Mouse (Mus musculus) kidney, postnatal 0 days (tissue): ENCODE data around the gene Scgb2b17. TPM values are rescaled to one million over a fixed set of nuclear protein-coding genes. Genes with fewer than 3 reads are reported as not detected.
"Not testable (repeated sequence)": the region's sequence is repeated elsewhere in the genome, so short reads cannot be mapped to it uniquely, and the experiment has no call there.

Source experiments
- ATAC-seq: fragments of 200-750 bp; cut with Nextera tagmentation; replicated peaks from 2 replicates; pipeline ENCODE4 v1.8.0; 2017; ENCODE audit warnings: low read depth, moderate number of reproducible peaks, moderate TSS enrichment, moderate library complexity; ENCODE audit not compliant: low FRiP score
- DNase-seq: peaks from one replicate; pipeline ENCODE4 v3.0.0-alpha.2; 2016; ENCODE audit warnings: low spot score
- H3K27ac ChIP-seq: fragments of 300-500 bp; sonication (generic); 2 replicates; pipeline ENCODE4 v1.5.1; 2014; ENCODE audit warnings: mild to moderate bottlenecking
- H3K27me3 ChIP-seq: fragments of 300-500 bp; sonication (generic); 2 replicates; pipeline ENCODE4 v1.6.1; 2014; ENCODE audit warnings: low read length, mixed read lengths; ENCODE audit not compliant: insufficient read depth
- H3K36me3 ChIP-seq: fragments of 300-500 bp; sonication (generic); 2 replicates; pipeline ENCODE4 v1.6.1; 2014; ENCODE audit warnings: low read length, mixed read lengths; ENCODE audit not compliant: insufficient read depth
- H3K4me1 ChIP-seq: fragments of 300-500 bp; sonication (generic); replicated peaks from 2 replicates; pipeline ENCODE4 v1.6.1; 2014; ENCODE audit warnings: antibody characterized with exemption, low read length, mixed read lengths; ENCODE audit not compliant: insufficient read depth
- H3K4me2 ChIP-seq: fragments of 300-500 bp; sonication (generic); 2 replicates; pipeline ENCODE4 v1.6.1; 2014; ENCODE audit warnings: mild to moderate bottlenecking, low read length, moderate library complexity, mixed read lengths
- H3K4me3 ChIP-seq: fragments of 300-500 bp; sonication (generic); replicated peaks from 2 replicates; pipeline ENCODE4 v1.5.1; 2014; ENCODE audit warnings: low read depth, low read length
- H3K9ac ChIP-seq: fragments of 300-500 bp; sonication (generic); 2 replicates; pipeline ENCODE4 v1.6.1; 2014; ENCODE audit warnings: low read depth, low read length
- H3K9me3 ChIP-seq: fragments of 300-500 bp; sonication (generic); replicated peaks from 2 replicates; pipeline ENCODE4 v1.6.1; 2016; ENCODE audit warnings: low read length, inconsistent platforms, mixed read lengths
- polyA plus RNA-seq: library from polyadenylated mRNA; unstranded; fragments of >200 nt; fragmentation: Nextera tagmentation; extraction: Ambion mirVana; gene quantifications from 2 replicates; pipeline ENCODE4 v1.2.1, GENCODE M21; 2015

Gene Scgb2b17
- not detected in 2 replicates for polyA plus RNA-seq

DNA sequence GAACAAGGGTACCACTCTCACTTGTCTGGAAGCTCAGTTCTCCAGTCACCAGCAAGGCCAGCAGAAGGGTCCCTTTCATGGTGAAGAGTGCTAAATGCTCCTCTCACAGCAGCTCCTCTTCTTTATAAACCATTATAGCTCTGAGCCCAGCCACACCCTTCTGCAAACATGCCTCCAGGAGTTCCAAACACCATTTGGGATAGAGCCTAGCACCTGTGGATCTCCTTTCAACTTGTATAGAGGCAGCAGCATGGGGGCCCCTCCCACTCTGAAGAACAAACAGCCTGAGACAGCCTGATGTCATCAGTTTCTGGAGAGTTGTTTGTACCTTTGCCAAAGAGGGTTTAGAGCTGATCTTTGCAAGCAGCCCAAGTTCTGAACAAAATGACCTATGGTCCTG, at the start of gene Scgb2b17:
Scgb2b17 (minus strand) TSS at position 101 of the 400 bp plus-strand sequence.
- H3K9me3 ChIP-seq, H3K27ac ChIP-seq, H3K4me3 ChIP-seq, ATAC-seq, H3K4me2 ChIP-seq, H3K4me1 ChIP-seq, DNase-seq, H3K27me3 ChIP-seq, H3K36me3 ChIP-seq, H3K9ac ChIP-seq: not testable (repeated sequence)

DNA sequence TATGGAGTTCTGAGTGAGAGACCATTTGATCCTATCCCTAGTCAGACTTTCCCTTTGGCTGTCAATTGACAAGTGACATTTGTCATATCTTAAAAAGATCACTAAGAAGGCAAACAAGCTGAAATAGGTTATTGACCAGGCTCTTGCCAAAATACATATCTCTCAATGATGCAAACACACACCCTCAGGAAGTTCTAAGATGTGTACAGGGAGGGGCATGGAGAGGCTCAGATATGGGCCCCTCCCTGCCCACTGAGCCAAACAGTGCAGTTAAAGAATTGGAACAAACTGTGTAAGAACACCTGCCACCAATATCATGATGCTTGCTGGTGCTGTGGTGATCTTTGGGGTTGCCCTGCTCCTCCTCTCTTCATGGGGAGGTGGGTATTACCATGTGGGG, 6.8 kb upstream of the Scgb2b17 start, which contains the start of gene Scgb1b17:
Scgb1b17 (plus strand) TSS at position 301 of the 400 bp plus-strand sequence.
- not testable (repeated sequence) for ATAC-seq, H3K9ac ChIP-seq, H3K4me1 ChIP-seq, H3K4me3 ChIP-seq, H3K36me3 ChIP-seq, H3K27ac ChIP-seq, DNase-seq, H3K27me3 ChIP-seq, H3K9me3 ChIP-seq, H3K4me2 ChIP-seq

Other genes starting within 250 kb of the Scgb2b17 start
- gene Scgb2b15, start 226.9 kb downstream of the Scgb2b17 start, polyA plus RNA-seq: not detected in 2 replicates
- gene Scgb1b15, start 220.0 kb downstream of the Scgb2b17 start, polyA plus RNA-seq: not detected in 2 replicates
- not detected in 2 replicates for gene Scgb1b17, start 6.9 kb upstream of the Scgb2b17 start, polyA plus RNA-seq
- not detected in 2 replicates for gene Scgb2b18, start 117.3 kb upstream of the Scgb2b17 start, polyA plus RNA-seq
- not detected in 2 replicates for gene Scgb1b18, start 129.0 kb upstream of the Scgb2b17 start, polyA plus RNA-seq
- not detected in 2 replicates for gene Scgb2b19, start 223.8 kb upstream of the Scgb2b17 start, polyA plus RNA-seq
- not detected in 2 replicates for gene Scgb1b19, start 230.7 kb upstream of the Scgb2b17 start, polyA plus RNA-seq